ENCODE assay signal across 23 mouse cellular contexts in genomic region chr2:103977716-103978115, GRCm38 (mm10). TPM values are rescaled to one million over a fixed set of nuclear protein-coding genes. Genes with fewer than 3 reads are reported as not detected.
A peak's percentile ranks its signal among the peaks of the same experiment; 100 is the strongest.
DNase-seq lines count a peak whose midpoint lies in the region; ATAC-seq and TF ChIP-seq lines count a peak whose summit lies in the region.
"Had no signal": no experiment of that assay in that cellular context is flagged by ENCODE, and none has a peak within 500 bp of the region (broad histone marks: within the 10 kb centered on the region; RNA-seq: fewer than 3 reads in every experiment).

No protein-coding gene starts in this region.

- H3K9ac ChIP-seq in liver, embryonic 15.5 days = no peak overlapping the region
- H3K9ac ChIP-seq in liver, embryonic 11.5 days (ENCODE audit: low read depth, low read length) = no peak overlapping the region
- H3K9ac ChIP-seq in neural tube, embryonic 13.5 days = no peak overlapping the region
- H3K9ac ChIP-seq in midbrain, postnatal 0 days (replicated peaks; ENCODE audit: low read length, poor library complexity, severe bottlenecking) = no peak overlapping the region
- H3K9ac ChIP-seq: embryonic facial prominence, embryonic 15.5 days; heart, embryonic 15.5 days had no signal

- no peak overlapping the region for H3K4me2 ChIP-seq in liver, embryonic 15.5 days
- H3K4me2 ChIP-seq in liver, embryonic 11.5 days = no peak overlapping the region
- H3K4me2 ChIP-seq in neural tube, embryonic 13.5 days = peak overlapping the region; percentile 9
- no peak overlapping the region for H3K4me2 ChIP-seq in midbrain, postnatal 0 days (ENCODE audit: low read depth, low read length, poor library complexity, severe bottlenecking)
- H3K4me2 ChIP-seq: embryonic facial prominence, embryonic 15.5 days; heart, embryonic 11.5 days; heart, embryonic 15.5 days had no signal

- H3K36me3 ChIP-seq in liver, embryonic 15.5 days (replicated peaks) = peaks cover 100% of the 10 kb centered on the region
- peaks cover 24% of the 10 kb centered on the region for H3K36me3 ChIP-seq in liver, embryonic 11.5 days (ENCODE audit: control insufficient read depth, insufficient read depth, low read length)
- peaks cover 30% of the 10 kb centered on the region; the same call in 1 of the 2 replicates for H3K36me3 ChIP-seq in neural tube, embryonic 13.5 days
- no peaks in the 10 kb centered on the region for H3K36me3 ChIP-seq in midbrain, postnatal 0 days (ENCODE audit: insufficient read depth, low read length)
- H3K36me3 ChIP-seq: embryonic facial prominence, embryonic 15.5 days; heart, embryonic 15.5 days had no signal

- no peaks in the 10 kb centered on the region for H3K27me3 ChIP-seq in liver, embryonic 15.5 days
- 0 out of 2 replicates have a peak, but pooled peaks cover 3% of the 10 kb centered on the region for H3K27me3 ChIP-seq in liver, embryonic 11.5 days (replicated peaks; ENCODE audit: control insufficient read depth, insufficient read depth, low read length)
- peaks cover 9% of the 10 kb centered on the region for H3K27me3 ChIP-seq in neural tube, embryonic 13.5 days
- no peaks in the 10 kb centered on the region for H3K27me3 ChIP-seq in midbrain, postnatal 0 days (ENCODE audit: insufficient read depth, low read length)
- H3K27me3 ChIP-seq: CH12.LX had no signal

- no peaks in the 10 kb centered on the region for H3K9me3 ChIP-seq in liver, embryonic 15.5 days (replicated peaks)
- H3K9me3 ChIP-seq in liver, embryonic 11.5 days (ENCODE audit: control insufficient read depth, low read length) = no peaks in the 10 kb centered on the region
- H3K9me3 ChIP-seq in neural tube, embryonic 13.5 days = no peaks in the 10 kb centered on the region
- no peaks in the 10 kb centered on the region for H3K9me3 ChIP-seq in midbrain, postnatal 0 days (ENCODE audit: low read length)
- H3K9me3 ChIP-seq: embryonic facial prominence, embryonic 15.5 days; forebrain, embryonic 10.5 days; heart, embryonic 15.5 days had no signal

- no peak overlapping the region for H3K4me3 ChIP-seq in liver, embryonic 15.5 days (replicated peaks)
- no peak overlapping the region for H3K4me3 ChIP-seq in liver, embryonic 11.5 days (ENCODE audit: low read depth, low read length)
- H3K4me3 ChIP-seq in neural tube, embryonic 13.5 days = no peak overlapping the region
- no peak overlapping the region for H3K4me3 ChIP-seq in midbrain, postnatal 0 days (ENCODE audit: low read depth, low read length)
- H3K4me3 ChIP-seq: embryonic facial prominence, embryonic 15.5 days; erythroblast, embryonic 14.5 days; forebrain, embryonic 10.5 days; gastrocnemius, adult 2 months; heart, adult 2 months; heart, embryonic 15.5 days had no signal

- DNase-seq in heart, adult 11 months = peak; percentile 68
- DNase-seq in heart, adult 18-20 months = no peak
- no peak for DNase-seq in liver, embryonic 11.5 days (ENCODE audit: low spot score)
- no peak for DNase-seq in neural tube, embryonic 10.5 days (ENCODE audit: extremely low spot score, low spot score)
- DNase-seq in midbrain, postnatal 0 days (ENCODE audit: low spot score) = no peak
- DNase-seq in cerebellum, postnatal 14 days = no peak
- DNase-seq: adrenal gland, adult 2 months; adrenal gland, postnatal 25 days; cerebellum, adult 2 months; gastrocnemius, adult 2 months; gastrocnemius, postnatal 36 days; heart, adult 2 months; heart, postnatal 14 days had no signal

- H3K4me1 ChIP-seq in liver, embryonic 15.5 days (replicated peaks) = peaks cover 60% of the 10 kb centered on the region
- H3K4me1 ChIP-seq in liver, embryonic 11.5 days (replicated peaks; ENCODE audit: control insufficient read depth, insufficient read depth, low read length) = peaks cover 6% of the 10 kb centered on the region; the same call in 1 of the 2 replicates
- H3K4me1 ChIP-seq in neural tube, embryonic 13.5 days (replicated peaks) = peaks cover 25% of the 10 kb centered on the region
- H3K4me1 ChIP-seq in midbrain, postnatal 0 days (ENCODE audit: insufficient read depth, low read length) = no peaks in the 10 kb centered on the region
- H3K4me1 ChIP-seq: embryonic facial prominence, embryonic 15.5 days; heart, embryonic 15.5 days had no signal

- TF ChIP-seq CTCF in midbrain, postnatal 0 days (IDR thresholded peaks at IDR 0.05) = peak; percentile 27

- 84% methylated on average over 9 of the region's 9 CpGs for WGBS in liver, embryonic 15.5 days (ENCODE audit: insufficient replicate concordance)
- 71% methylated on average over 9 of the region's 9 CpGs for WGBS in liver, embryonic 11.5 days
- 31% methylated on average over 9 of the region's 9 CpGs for WGBS in neural tube, embryonic 13.5 days
- WGBS in midbrain, postnatal 0 days = 10% methylated on average over 9 of the region's 9 CpGs

- H3K27ac ChIP-seq in liver, embryonic 15.5 days (replicated peaks) = peak overlapping the region; percentile 48
- no peak overlapping the region for H3K27ac ChIP-seq in liver, embryonic 11.5 days (ENCODE audit: low read depth, low read length)
- peak overlapping the region; percentile 57; the same call in 1 of the 2 replicates for H3K27ac ChIP-seq in neural tube, embryonic 13.5 days (replicated peaks)
- H3K27ac ChIP-seq in midbrain, postnatal 0 days (ENCODE audit: low read depth, low read length) = no peak overlapping the region
- H3K27ac ChIP-seq: embryonic facial prominence, embryonic 15.5 days; gastrocnemius, adult 2 months; heart, adult 2 months; heart, embryonic 15.5 days had no signal

- ATAC-seq in liver, embryonic 15.5 days (ENCODE audit: insufficient read depth) = no peak
- no peak for ATAC-seq in liver, embryonic 11.5 days (replicated peaks; ENCODE audit: low FRiP score)
- no peak for ATAC-seq in neural tube, embryonic 13.5 days (ENCODE audit: low read depth)
- no peak for ATAC-seq in midbrain, postnatal 0 days (ENCODE audit: low FRiP score)
- ATAC-seq: intestine, embryonic 16.5 days had no signal

RNA-seq across cellular contexts. Expression of gene Lmo2, which starts 19.9 kb away (rescaled TPM):
- 10 to 100 TPM; 21.6 to 26.0 TPM for total RNA-seq in heart, adult 18-20 months (2021)
- polyA plus RNA-seq in liver, embryonic 15.5 days (2015; fragmentation: Nextera tagmentation; extraction: Ambion mirVana) = 148 and 156 TPM in 2 replicates
- 185 and 191 TPM in 2 replicates for polyA plus RNA-seq in liver, embryonic 11.5 days (2014; fragmentation: Nextera tagmentation; extraction: Ambion mirVana)
- 58.0 and 59.2 TPM in 2 replicates for polyA plus RNA-seq in neural tube, embryonic 13.5 days (2015; fragmentation: Nextera tagmentation; extraction: Ambion mirVana)
- 16.1 and 22.2 TPM in 2 replicates for total RNA-seq in midbrain, postnatal 0 days (2014; rRNA removed)
- 22.9 and 23.4 TPM in 2 replicates for polyA plus RNA-seq in midbrain, postnatal 0 days (2015; fragmentation: Nextera tagmentation; extraction: Ambion mirVana)

RNA-seq across cellular contexts. Expression of gene Fbxo3, which starts 49.8 kb away (rescaled TPM):
- 10 to 100 TPM; 47.4 to 48.9 TPM for total RNA-seq in heart, adult 18-20 months (2021)
- 46.4 and 50.0 TPM in 2 replicates for polyA plus RNA-seq in liver, embryonic 15.5 days (2015; fragmentation: Nextera tagmentation; extraction: Ambion mirVana)
- 75.0 and 85.9 TPM in 2 replicates for polyA plus RNA-seq in liver, embryonic 11.5 days (2014; fragmentation: Nextera tagmentation; extraction: Ambion mirVana)
- polyA plus RNA-seq in neural tube, embryonic 13.5 days (2015; fragmentation: Nextera tagmentation; extraction: Ambion mirVana) = 61.0 and 67.1 TPM in 2 replicates
- 73.2 and 87.3 TPM in 2 replicates for total RNA-seq in midbrain, postnatal 0 days (2014; rRNA removed)
- polyA plus RNA-seq in midbrain, postnatal 0 days (2015; fragmentation: Nextera tagmentation; extraction: Ambion mirVana) = 69.3 and 71.7 TPM in 2 replicates

RNA-seq across cellular contexts. Expression of gene 4931422A03Rik, which starts 50.4 kb away (rescaled TPM):
- not detected for total RNA-seq in heart, adult 18-20 months (2021)
- polyA plus RNA-seq in liver, embryonic 15.5 days (2015; fragmentation: Nextera tagmentation; extraction: Ambion mirVana) = 1.4 and 1.7 TPM in 2 replicates
- polyA plus RNA-seq in liver, embryonic 11.5 days (2014; fragmentation: Nextera tagmentation; extraction: Ambion mirVana) = 3.2 and 3.5 TPM in 2 replicates
- polyA plus RNA-seq in neural tube, embryonic 13.5 days (2015; fragmentation: Nextera tagmentation; extraction: Ambion mirVana) = 1.1 and 2.4 TPM in 2 replicates
- not detected in 2 replicates for total RNA-seq in midbrain, postnatal 0 days (2014; rRNA removed)
- 2.2 and 2.8 TPM in 2 replicates for polyA plus RNA-seq in midbrain, postnatal 0 days (2015; fragmentation: Nextera tagmentation; extraction: Ambion mirVana)
- total RNA-seq: adrenal gland, adult 2 months; adrenal gland, postnatal 25 days; gastrocnemius, adult 2 months; gastrocnemius, postnatal 36 days; heart, adult 2 months; heart, postnatal 14 days; hematopoietic stem cell, adult 5-6 weeks had no signal
- polyA plus RNA-seq: adrenal gland, adult 2 months; cerebellum, adult 2 months; erythroblast, embryonic 14.5 days; heart, adult 2 months had no signal

Comparison
In these comparisons a context has a peak if more than half of its experiments do, and no peak if none do; other contexts are left out.
1. H3K27ac ChIP-seq: peak in liver, embryonic 15.5 days (single experiment) and neural tube, embryonic 13.5 days (single experiment); none in liver, embryonic 11.5 days (single experiment) and midbrain, postnatal 0 days (single experiment).